Mouse (Mus musculus): ENCODE results near the gene Ccdc148. TPM values are rescaled to one million over a fixed set of nuclear protein-coding genes. Genes with fewer than 3 reads are reported as not detected.

Gene Ccdc148
- polyA plus RNA-seq, 1 experiment from 2014 or later: 3.7 TPM

DNA sequence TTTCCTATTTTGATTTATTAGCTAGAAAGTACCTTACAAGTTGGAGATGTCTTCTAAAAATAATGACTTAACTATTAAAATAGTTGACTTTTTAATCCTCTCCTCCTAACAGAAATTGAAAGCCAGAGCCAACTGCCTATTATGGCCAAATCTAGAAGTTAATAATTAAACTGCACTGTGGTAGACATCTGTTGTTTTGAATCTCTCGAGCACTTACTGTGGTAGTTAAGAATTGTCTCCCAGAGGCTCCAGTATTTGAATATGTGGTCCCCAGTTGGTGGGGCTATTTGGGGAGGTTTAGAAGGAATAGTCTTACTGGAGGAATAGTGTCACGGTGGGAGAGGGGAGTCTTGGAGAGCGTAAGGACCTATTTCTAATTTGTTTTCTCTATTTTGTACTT is 319.5 kb downstream of the Ccdc148 start:
- H3K36me3 ChIP-seq (ENCODE audit: control insufficient read depth, insufficient read depth, low read length): no peaks in the 10 kb centered on the region
- WGBS: 53% methylated on average over 3 of the region's 3 CpGs
- no peak overlapping the region for H3K9ac ChIP-seq (replicated peaks; ENCODE audit: low read depth, low read length)
- H3K4me1 ChIP-seq (ENCODE audit: control insufficient read depth, insufficient read depth, low read length): no peaks in the 10 kb centered on the region
- no peak overlapping the region for H3K4me2 ChIP-seq (ENCODE audit: low read depth, low read length)
- ATAC-seq (ENCODE audit: low read depth): no peak
- no peaks in the 10 kb centered on the region for H3K27me3 ChIP-seq (ENCODE audit: control insufficient read depth, insufficient read depth, low read length)
- H3K9me3 ChIP-seq (ENCODE audit: control insufficient read depth, low read length): no peaks in the 10 kb centered on the region
- H3K4me3 ChIP-seq (ENCODE audit: low read depth, low read length): no peak overlapping the region
- H3K27ac ChIP-seq (ENCODE audit: low read depth, low read length): no peak overlapping the region

DNA sequence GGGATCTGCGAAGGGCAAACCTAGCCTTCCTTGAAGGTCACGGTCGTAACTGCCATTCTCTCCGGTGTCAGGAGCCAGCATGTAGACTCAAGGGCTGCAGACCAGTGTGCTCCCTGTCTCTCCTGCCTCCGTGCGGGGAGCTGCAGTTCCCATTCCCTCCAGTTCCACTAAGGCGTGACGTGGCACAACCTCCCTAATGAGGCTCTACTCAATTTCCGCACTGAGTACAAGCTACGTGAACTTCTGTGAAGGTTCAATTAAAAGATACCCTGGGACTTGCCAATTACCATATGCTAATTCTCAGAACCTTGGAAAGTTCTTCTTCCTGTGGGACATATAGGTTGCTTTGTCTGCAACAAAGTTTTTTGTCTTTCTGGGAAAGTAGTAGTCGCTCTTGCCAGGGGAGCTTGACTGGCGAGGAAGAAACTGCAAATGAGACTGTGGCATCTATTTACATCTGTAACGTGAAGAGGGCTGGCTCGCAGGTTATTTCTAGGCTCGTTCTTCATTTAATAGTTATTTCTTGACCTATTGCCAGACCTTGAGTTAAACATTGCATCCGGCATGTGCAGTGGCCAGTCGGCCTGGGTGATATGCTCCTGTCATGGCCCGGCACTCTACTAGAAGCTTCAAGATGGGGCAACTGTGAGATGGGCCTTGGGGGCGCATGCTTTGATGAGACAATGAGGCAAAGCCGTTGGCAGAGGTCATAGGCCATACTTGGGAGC is 328.1 kb downstream of the Ccdc148 start:
- Histone ChIP-seq H3K36me3 (ENCODE audit: control insufficient read depth, insufficient read depth, low read length) (no peaks in the 10 kb centered on the region), H3K9me3 (ENCODE audit: control insufficient read depth, low read length) (no peaks in the 10 kb centered on the region), H3K27ac (ENCODE audit: low read depth, low read length) (no peak overlapping the region), H3K4me2 (ENCODE audit: low read depth, low read length) (no peak overlapping the region), H3K4me1 (ENCODE audit: control insufficient read depth, insufficient read depth, low read length) (no peaks in the 10 kb centered on the region), H3K27me3 (ENCODE audit: control insufficient read depth, insufficient read depth, low read length) (no peaks in the 10 kb centered on the region), H3K4me3 (ENCODE audit: low read depth, low read length) (no peak overlapping the region), H3K9ac (replicated peaks; ENCODE audit: low read depth, low read length) (no peak overlapping the region)
- no peak for ATAC-seq (ENCODE audit: low read depth)
- 90% methylated on average over 20 of the region's 20 CpGs for WGBS

DNA sequence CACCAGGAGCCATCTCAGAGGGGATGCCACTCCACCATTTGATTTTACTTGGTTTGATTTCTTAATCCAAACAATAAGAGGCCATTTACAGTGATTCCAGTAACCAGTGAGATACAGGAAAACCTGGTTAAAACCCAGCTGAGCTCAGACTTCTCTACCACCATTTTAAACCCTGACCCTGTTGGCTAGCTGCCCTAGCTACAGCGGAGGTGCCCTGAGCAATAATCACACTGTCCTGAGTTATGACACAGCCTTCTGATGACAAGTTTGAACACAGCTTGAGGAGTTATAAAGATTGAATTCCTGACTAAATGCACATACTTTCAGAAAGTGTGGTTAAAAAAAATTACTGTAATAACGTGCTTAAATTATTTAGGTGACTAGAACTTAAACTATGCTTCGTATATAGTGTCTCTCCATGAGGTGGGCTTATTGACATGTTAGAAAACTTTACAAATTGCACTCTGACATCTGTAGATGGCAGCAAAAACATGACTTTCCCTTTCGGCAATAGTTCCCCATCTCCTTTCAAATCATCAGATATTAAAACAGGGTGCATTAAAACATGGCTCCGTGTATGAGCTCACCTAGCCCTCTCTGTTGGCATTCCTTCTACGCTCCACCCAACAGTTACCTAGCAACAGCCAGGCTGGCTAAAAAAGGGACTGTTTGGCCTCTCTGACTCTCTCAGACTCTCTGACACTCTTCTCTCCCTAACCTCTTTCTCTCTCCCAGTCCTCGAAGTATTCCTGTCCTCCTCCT is 330.3 kb downstream of the Ccdc148 start:
- Histone ChIP-seq H3K4me3 (ENCODE audit: low read depth, low read length) (no peak overlapping the region), H3K4me1 (ENCODE audit: control insufficient read depth, insufficient read depth, low read length) (no peaks in the 10 kb centered on the region), H3K27ac (ENCODE audit: low read depth, low read length) (no peak overlapping the region), H3K27me3 (ENCODE audit: control insufficient read depth, insufficient read depth, low read length) (no peaks in the 10 kb centered on the region), H3K4me2 (ENCODE audit: low read depth, low read length) (no peak overlapping the region), H3K9me3 (ENCODE audit: control insufficient read depth, low read length) (no peaks in the 10 kb centered on the region), H3K36me3 (ENCODE audit: control insufficient read depth, insufficient read depth, low read length) (no peaks in the 10 kb centered on the region), H3K9ac (replicated peaks; ENCODE audit: low read depth, low read length) (no peak overlapping the region)
- 76% methylated on average over 7 of the region's 7 CpGs for WGBS
- ATAC-seq (ENCODE audit: low read depth): peak; percentile 34; the same call in 1 of the 2 replicates

DNA sequence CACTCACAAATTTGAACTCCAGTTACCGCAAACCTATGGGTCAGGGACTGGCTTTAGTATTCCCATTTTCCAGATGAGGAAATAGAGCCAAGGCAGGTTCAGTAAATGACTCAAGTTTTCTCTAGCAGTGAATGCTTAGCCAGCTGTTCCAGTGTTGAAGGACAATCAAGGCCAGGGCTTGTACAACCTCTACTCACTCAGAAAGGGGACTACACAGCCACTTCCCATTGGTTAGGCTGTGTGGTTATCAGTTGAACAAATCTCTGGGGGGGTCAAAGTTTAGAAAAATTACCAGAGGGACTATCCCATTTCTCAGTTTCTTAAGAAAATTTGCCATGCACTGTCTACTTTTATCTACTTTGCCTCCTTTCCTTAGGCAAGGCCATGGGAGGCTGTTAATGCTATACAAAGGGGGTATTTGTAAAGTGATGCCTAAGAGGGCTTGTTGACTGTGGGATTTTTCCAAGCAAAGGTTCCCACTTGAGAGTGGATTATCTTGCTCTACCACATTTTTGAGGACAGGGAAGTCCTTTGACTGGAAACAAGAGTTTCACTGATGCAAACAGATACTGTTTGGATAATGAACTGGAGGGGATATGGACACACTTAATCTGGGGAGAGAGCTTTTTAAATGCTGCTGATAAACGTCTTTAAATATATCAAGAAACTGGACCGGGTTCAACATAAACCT is 331.4 kb downstream of the Ccdc148 start:
- Histone ChIP-seq H3K4me2 (ENCODE audit: low read depth, low read length) (no peak overlapping the region), H3K27me3 (ENCODE audit: control insufficient read depth, insufficient read depth, low read length) (no peaks in the 10 kb centered on the region), H3K27ac (ENCODE audit: low read depth, low read length) (no peak overlapping the region), H3K4me3 (ENCODE audit: low read depth, low read length) (no peak overlapping the region), H3K9ac (replicated peaks; ENCODE audit: low read depth, low read length) (no peak overlapping the region), H3K4me1 (ENCODE audit: control insufficient read depth, insufficient read depth, low read length) (no peaks in the 10 kb centered on the region), H3K36me3 (ENCODE audit: control insufficient read depth, insufficient read depth, low read length) (no peaks in the 10 kb centered on the region), H3K9me3 (ENCODE audit: control insufficient read depth, low read length) (no peaks in the 10 kb centered on the region)
- 86% methylated on average over 3 of the region's 3 CpGs for WGBS
- no peak for ATAC-seq (ENCODE audit: low read depth)

DNA sequence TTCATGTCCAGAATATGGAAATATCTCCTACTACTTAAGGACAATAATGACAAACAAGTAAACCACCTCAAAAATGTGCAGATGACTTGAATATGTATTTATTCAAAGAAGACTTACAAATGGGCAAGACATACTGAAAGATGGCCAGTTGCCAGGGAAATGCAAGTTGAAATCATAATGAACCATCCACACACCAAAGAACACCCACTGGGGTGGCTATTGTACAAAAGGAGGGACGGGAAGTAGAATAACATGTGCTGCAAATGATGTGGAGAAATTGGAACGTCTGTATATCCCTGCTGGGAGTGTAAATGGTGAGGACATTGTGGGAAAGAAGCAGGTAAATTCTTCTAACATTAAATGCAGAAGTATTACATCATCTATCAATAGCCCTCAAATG is 347.5 kb downstream of the Ccdc148 start:
- Histone ChIP-seq H3K4me1 (ENCODE audit: control insufficient read depth, insufficient read depth, low read length) (no peaks in the 10 kb centered on the region), H3K27me3 (ENCODE audit: control insufficient read depth, insufficient read depth, low read length) (no peaks in the 10 kb centered on the region), H3K36me3 (ENCODE audit: control insufficient read depth, insufficient read depth, low read length) (no peaks in the 10 kb centered on the region), H3K4me2 (ENCODE audit: low read depth, low read length) (no peak overlapping the region), H3K4me3 (ENCODE audit: low read depth, low read length) (no peak overlapping the region), H3K9ac (replicated peaks; ENCODE audit: low read depth, low read length) (no peak overlapping the region), H3K9me3 (ENCODE audit: control insufficient read depth, low read length) (no peaks in the 10 kb centered on the region), H3K27ac (ENCODE audit: low read depth, low read length) (no peak overlapping the region)
- no peak for ATAC-seq (ENCODE audit: low read depth)
- WGBS: 25% methylated on average over 2 of the region's 2 CpGs

DNA sequence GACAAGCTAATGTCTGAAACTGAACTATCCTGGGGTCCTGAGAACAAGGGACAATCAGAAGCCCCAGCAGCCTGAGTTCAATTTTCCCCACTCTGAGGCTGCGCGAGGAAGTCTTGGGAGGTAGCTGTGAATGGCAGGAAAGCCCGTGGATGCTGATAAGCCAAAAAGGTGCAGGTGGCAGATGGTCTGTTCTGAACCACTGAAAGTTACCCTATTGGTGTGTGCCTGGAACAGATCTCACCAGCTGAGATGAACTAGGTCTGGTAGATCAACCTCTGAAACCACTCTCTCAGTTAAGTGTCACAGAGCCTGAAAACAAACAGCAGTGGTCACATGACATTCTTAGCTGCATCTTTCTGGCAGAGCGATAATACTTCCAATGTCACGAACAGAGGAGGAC is 360.9 kb downstream of the Ccdc148 start:
- H3K9me3 ChIP-seq (ENCODE audit: control insufficient read depth, low read length): no peaks in the 10 kb centered on the region
- no peaks in the 10 kb centered on the region for H3K27me3 ChIP-seq (ENCODE audit: control insufficient read depth, insufficient read depth, low read length)
- H3K4me3 ChIP-seq (ENCODE audit: low read depth, low read length): no peak overlapping the region
- WGBS: 92% methylated on average over 5 of the region's 5 CpGs
- H3K4me2 ChIP-seq (ENCODE audit: low read depth, low read length): no peak overlapping the region
- H3K9ac ChIP-seq (replicated peaks; ENCODE audit: low read depth, low read length): no peak overlapping the region
- no peak for ATAC-seq (ENCODE audit: low read depth)
- no peak overlapping the region for H3K27ac ChIP-seq (ENCODE audit: low read depth, low read length)
- no peaks in the 10 kb centered on the region for H3K36me3 ChIP-seq (ENCODE audit: control insufficient read depth, insufficient read depth, low read length)
- H3K4me1 ChIP-seq (ENCODE audit: control insufficient read depth, insufficient read depth, low read length): no peaks in the 10 kb centered on the region

DNA sequence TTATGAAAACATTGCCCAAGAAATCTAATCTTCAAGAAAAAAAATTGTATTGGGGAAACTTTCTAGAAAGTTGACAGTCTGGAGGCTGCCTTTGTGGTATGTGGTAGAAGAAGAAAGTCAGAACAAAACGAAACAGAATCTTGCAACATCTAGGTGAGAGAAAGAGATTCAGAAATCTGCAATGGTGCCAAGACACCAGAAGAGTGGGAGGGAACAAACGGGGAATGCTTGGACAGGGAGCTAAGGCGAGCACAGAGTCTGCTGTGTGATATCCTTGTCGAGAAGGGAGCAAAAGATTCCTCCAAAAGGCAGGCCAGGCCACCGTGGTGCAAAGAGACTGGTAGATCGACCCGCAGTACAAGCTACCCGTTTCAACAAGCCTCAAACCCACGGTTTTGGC is 361.4 kb downstream of the Ccdc148 start:
- no peak overlapping the region for H3K27ac ChIP-seq (ENCODE audit: low read depth, low read length)
- 91% methylated on average over 9 of the region's 9 CpGs for WGBS
- no peak overlapping the region for H3K4me2 ChIP-seq (ENCODE audit: low read depth, low read length)
- H3K9ac ChIP-seq (replicated peaks; ENCODE audit: low read depth, low read length): no peak overlapping the region
- no peaks in the 10 kb centered on the region for H3K27me3 ChIP-seq (ENCODE audit: control insufficient read depth, insufficient read depth, low read length)
- H3K36me3 ChIP-seq (ENCODE audit: control insufficient read depth, insufficient read depth, low read length): no peaks in the 10 kb centered on the region
- H3K4me3 ChIP-seq (ENCODE audit: low read depth, low read length): no peak overlapping the region
- H3K4me1 ChIP-seq (ENCODE audit: control insufficient read depth, insufficient read depth, low read length): no peaks in the 10 kb centered on the region
- no peaks in the 10 kb centered on the region for H3K9me3 ChIP-seq (ENCODE audit: control insufficient read depth, low read length)
- no peak for ATAC-seq (ENCODE audit: low read depth)

GRCm38 (mm10) chr2:58797506-58797905 is 363.0 kb downstream of the Ccdc148 start:
- H3K4me2 ChIP-seq (ENCODE audit: low read depth, low read length): no peak overlapping the region
- no peaks in the 10 kb centered on the region for H3K27me3 ChIP-seq (ENCODE audit: control insufficient read depth, insufficient read depth, low read length)
- no peak overlapping the region for H3K9ac ChIP-seq (replicated peaks; ENCODE audit: low read depth, low read length)
- ATAC-seq (ENCODE audit: low read depth): no peak
- H3K4me1 ChIP-seq (ENCODE audit: control insufficient read depth, insufficient read depth, low read length): no peaks in the 10 kb centered on the region
- no peaks in the 10 kb centered on the region for H3K36me3 ChIP-seq (ENCODE audit: control insufficient read depth, insufficient read depth, low read length)
- H3K4me3 ChIP-seq (ENCODE audit: low read depth, low read length): no peak overlapping the region
- no peaks in the 10 kb centered on the region for H3K9me3 ChIP-seq (ENCODE audit: control insufficient read depth, low read length)
- 35% methylated on average over 4 of the region's 4 CpGs for WGBS
- no peak overlapping the region for H3K27ac ChIP-seq (ENCODE audit: low read depth, low read length)

- WGBS: 91% methylated on average over 5 of the region's 5 CpGs
- H3K27ac ChIP-seq (ENCODE audit: low read depth, low read length): no peak overlapping the region
- H3K27me3 ChIP-seq (ENCODE audit: control insufficient read depth, insufficient read depth, low read length): no peaks in the 10 kb centered on the region
- H3K9me3 ChIP-seq (ENCODE audit: control insufficient read depth, low read length): no peaks in the 10 kb centered on the region
- H3K36me3 ChIP-seq (ENCODE audit: control insufficient read depth, insufficient read depth, low read length): no peaks in the 10 kb centered on the region
- H3K4me3 ChIP-seq (ENCODE audit: low read depth, low read length): no peak overlapping the region
- no peak overlapping the region for H3K4me2 ChIP-seq (ENCODE audit: low read depth, low read length)
- ATAC-seq (ENCODE audit: low read depth): no peak
- H3K4me1 ChIP-seq (ENCODE audit: control insufficient read depth, insufficient read depth, low read length): no peaks in the 10 kb centered on the region
- no peak overlapping the region for H3K9ac ChIP-seq (replicated peaks; ENCODE audit: low read depth, low read length)
Observed at GRCm38 (mm10) chr2:58795432-58795831, 365.1 kb downstream of the Ccdc148 start.
